Mouse (Mus musculus) adrenal gland, postnatal 25 days (tissue): ENCODE data around the gene Tnpo2. TPM values are rescaled to one million over a fixed set of nuclear protein-coding genes. Genes with fewer than 3 reads are reported as not detected.

Experiments
- microRNA-seq, 2 experiments: library from miRNA; unstranded; fragments of <30 nt; microRNA quantifications; one replicate each; pipeline ENCODE4 v1.2.0; 2021
- total RNA-seq: library from RNA; stranded (reverse); gene quantifications from 2 replicates; pipeline ENCODE4 v1.2.3, GENCODE M21; 2021

Gene Tnpo2
- total RNA-seq, 1 experiment from 2014 or later: 78.3 TPM

Small RNA genes within 50 kb of the gene (microRNA-seq; reads per million reads assigned to microRNA genes)
- 0.71 to 1.0 reads per million in 2 experiments for gene Mir7070

Other genes with a start within 250 kb of the Tnpo2 start
- gene Nfix, start 236.6 kb upstream of the Tnpo2 start, total RNA-seq: 87.7 and 111 TPM in 2 replicates
- 11.2 and 11.6 TPM in 2 replicates for gene Dand5, start 214.1 kb upstream of the Tnpo2 start, total RNA-seq
- 55.1 and 59.9 TPM in 2 replicates for gene Gadd45gip1, start 205.4 kb upstream of the Tnpo2 start, total RNA-seq
- gene Rad23a, start 196.2 kb upstream of the Tnpo2 start, total RNA-seq: 116 and 120 TPM in 2 replicates
- 489 and 566 TPM in 2 replicates for gene Calr, start 190.0 kb upstream of the Tnpo2 start, total RNA-seq
- gene Farsa, start 179.9 kb upstream of the Tnpo2 start, total RNA-seq: 62.3 and 67.2 TPM in 2 replicates
- 10.6 and 13.9 TPM in 2 replicates for gene Syce2, start 164.8 kb upstream of the Tnpo2 start, total RNA-seq
- gene Gcdh, start 143.0 kb upstream of the Tnpo2 start, total RNA-seq: 47.7 and 59.5 TPM in 2 replicates
- gene Klf1, start 135.0 kb upstream of the Tnpo2 start, total RNA-seq: 0.27 TPM in 1 of 2 replicates, not detected in the other
- 13.6 and 14.6 TPM in 2 replicates for gene Dnase2a, start 128.4 kb upstream of the Tnpo2 start, total RNA-seq
- gene Mast1, start 99.6 kb upstream of the Tnpo2 start, total RNA-seq: 1.3 and 3.0 TPM in 2 replicates
- not detected in 2 replicates for gene Rtbdn, start 89.9 kb upstream of the Tnpo2 start, total RNA-seq
- gene Gm49661, start 67.5 kb upstream of the Tnpo2 start, total RNA-seq: 4.4 TPM in 1 of 2 replicates, not detected in the other
- 496 and 624 TPM in 2 replicates for gene Prdx2, start 67.3 kb upstream of the Tnpo2 start, total RNA-seq
- gene Rnaseh2a, start 67.1 kb upstream of the Tnpo2 start, total RNA-seq: 101 and 159 TPM in 2 replicates
- gene Junb, start 58.2 kb upstream of the Tnpo2 start, total RNA-seq: 32.8 and 33.2 TPM in 2 replicates
- 7.7 and 10.8 TPM in 2 replicates for gene Hook2, start 46.3 kb upstream of the Tnpo2 start, total RNA-seq
- not detected in 2 replicates for gene Best2, start 22.4 kb upstream of the Tnpo2 start, total RNA-seq
- gene Asna1, start 11.6 kb upstream of the Tnpo2 start, total RNA-seq: 95.0 and 105 TPM in 2 replicates
- 152 and 164 TPM in 2 replicates for gene Trir, start 10.1 kb upstream of the Tnpo2 start, total RNA-seq
- gene Fbxw9, start 23.1 kb downstream of the Tnpo2 start, total RNA-seq: 17.7 and 21.7 TPM in 2 replicates
- gene Gm5741, start 31.1 kb downstream of the Tnpo2 start, total RNA-seq: not detected in 2 replicates
- 25.8 and 36.9 TPM in 2 replicates for gene Dhps, start 34.8 kb downstream of the Tnpo2 start, total RNA-seq
- 86.5 and 108 TPM in 2 replicates for gene Wdr83os, start 43.8 kb downstream of the Tnpo2 start, total RNA-seq
- 22.7 and 29.2 TPM in 2 replicates for gene Wdr83, start 44.4 kb downstream of the Tnpo2 start, total RNA-seq
- 54.3 and 58.5 TPM in 2 replicates for gene Man2b1, start 46.4 kb downstream of the Tnpo2 start, total RNA-seq
- gene Zfp791, start 86.2 kb downstream of the Tnpo2 start, total RNA-seq: 1.5 and 2.4 TPM in 2 replicates
- gene Cks1brt, start 115.0 kb downstream of the Tnpo2 start, total RNA-seq: not detected in 2 replicates
- gene Olfr371, start 189.1 kb downstream of the Tnpo2 start, total RNA-seq: not detected in 2 replicates